In genomic region chr13:28757846-28758522, GRCm38 (mm10) we compare ENCODE assay signal across 8 mouse cellular contexts.
A peak's percentile ranks its signal among the peaks of the same experiment; 100 is the strongest.
DNase-seq lines count a peak whose midpoint lies in the region; ATAC-seq and TF ChIP-seq lines count a peak whose summit lies in the region.

No protein-coding gene starts in this region.

- peak overlapping the region; percentile 69 for H3K4me2 ChIP-seq in embryonic facial prominence, embryonic 13.5 days
- H3K4me2 ChIP-seq in midbrain, postnatal 0 days (ENCODE audit: low read depth, low read length, poor library complexity, severe bottlenecking) = peak overlapping the region; percentile 57

- H3K9me3 ChIP-seq in embryonic facial prominence, embryonic 13.5 days = no peaks in the 10 kb centered on the region
- no peaks in the 10 kb centered on the region for H3K9me3 ChIP-seq in midbrain, postnatal 0 days (ENCODE audit: low read length)

- H3K9ac ChIP-seq in embryonic facial prominence, embryonic 13.5 days = peak overlapping the region; percentile 71
- H3K9ac ChIP-seq in midbrain, postnatal 0 days (replicated peaks; ENCODE audit: low read length, poor library complexity, severe bottlenecking) = 0 out of 2 replicates have a peak overlapping the region, but pooled peaks have one; percentile 25

- no peak for TF ChIP-seq CTCF in midbrain, postnatal 0 days (IDR thresholded peaks at IDR 0.05)

- peak overlapping the region; percentile 43 for H3K4me3 ChIP-seq in embryonic facial prominence, embryonic 13.5 days
- peak overlapping the region; percentile 17; the same call in 1 of the 2 replicates for H3K4me3 ChIP-seq in midbrain, postnatal 0 days (ENCODE audit: low read depth, low read length)

- ATAC-seq in embryonic facial prominence, embryonic 13.5 days (ENCODE audit: insufficient number of reproducible peaks, insufficient read depth, low FRiP score, low TSS enrichment, low read depth) = peak; percentile 76
- ATAC-seq in midbrain, postnatal 0 days (ENCODE audit: low FRiP score) = peak; percentile 63
- ATAC-seq in erythroblast, adult 5-6 weeks (replicated peaks; ENCODE audit: low FRiP score, poor library complexity, severe bottlenecking) = no peak

- peak overlapping the region; percentile 96 for H3K27ac ChIP-seq in embryonic facial prominence, embryonic 13.5 days
- peak overlapping the region; percentile 63; the same call in 1 of the 2 replicates for H3K27ac ChIP-seq in midbrain, postnatal 0 days (ENCODE audit: low read depth, low read length)

- under 1% methylated on average over 13 of the region's 13 CpGs for WGBS in embryonic facial prominence, embryonic 13.5 days
- WGBS in midbrain, postnatal 0 days = 5% methylated on average over 13 of the region's 13 CpGs

- peak; percentile 75 for DNase-seq in T-cell, adult 2 months (ENCODE audit: low spot score)
- DNase-seq in heart, adult 8-10 months (ENCODE audit: low spot score) = peak; percentile 93
- peak; percentile 73 to 76 for DNase-seq in kidney, adult 8-10 months
- peak; percentile 73 for DNase-seq in liver
- peak; percentile 64 for DNase-seq in midbrain, postnatal 0 days (ENCODE audit: low spot score)
- peak; percentile 71 to 73 for DNase-seq in spleen, postnatal 36 days (ENCODE audit: low spot score in 2 of 2)

- no peaks in the 10 kb centered on the region for H3K36me3 ChIP-seq in embryonic facial prominence, embryonic 13.5 days
- no peaks in the 10 kb centered on the region for H3K36me3 ChIP-seq in midbrain, postnatal 0 days (ENCODE audit: insufficient read depth, low read length)

- H3K4me1 ChIP-seq in embryonic facial prominence, embryonic 13.5 days = peaks cover 50% of the 10 kb centered on the region
- peaks cover 9% of the 10 kb centered on the region; the same call in 1 of the 2 replicates for H3K4me1 ChIP-seq in midbrain, postnatal 0 days (ENCODE audit: insufficient read depth, low read length)

- H3K27me3 ChIP-seq in embryonic facial prominence, embryonic 13.5 days = no peaks in the 10 kb centered on the region
- no peaks in the 10 kb centered on the region for H3K27me3 ChIP-seq in midbrain, postnatal 0 days (ENCODE audit: insufficient read depth, low read length)
